Mouse (Mus musculus) left cerebral cortex, postnatal 14 days (tissue): ENCODE measurements around the gene Gcgr. TPM values are rescaled to one million over a fixed set of nuclear protein-coding genes. Genes with fewer than 3 reads are reported as not detected.
"Not testable (repeated sequence)": the region's sequence is repeated elsewhere in the genome, so short reads cannot be mapped to it uniquely, and the experiment has no call there.

Source experiments
- DNase-seq, 2 experiments: peaks; one replicate each; pipeline ENCODE4 v3.0.0; 2021 to 2022; ENCODE audit warnings: low spot score in 2 of 2, mixed read lengths in 1 of 2
- intact Hi-C: fragments of 180-260 bp; cut with DNase I; formaldehyde crosslinking; loops from one replicate; pipeline ENCODE4 v1.15.1; 2025
- total RNA-seq, 2 experiments: library from RNA; stranded (reverse); gene quantifications; 2 replicates each; pipeline ENCODE4 v1.2.3; 2021

Gene Gcgr
- total RNA-seq, 2 experiments from 2014 or later = 0.17 to 0.18 TPM

DNA sequence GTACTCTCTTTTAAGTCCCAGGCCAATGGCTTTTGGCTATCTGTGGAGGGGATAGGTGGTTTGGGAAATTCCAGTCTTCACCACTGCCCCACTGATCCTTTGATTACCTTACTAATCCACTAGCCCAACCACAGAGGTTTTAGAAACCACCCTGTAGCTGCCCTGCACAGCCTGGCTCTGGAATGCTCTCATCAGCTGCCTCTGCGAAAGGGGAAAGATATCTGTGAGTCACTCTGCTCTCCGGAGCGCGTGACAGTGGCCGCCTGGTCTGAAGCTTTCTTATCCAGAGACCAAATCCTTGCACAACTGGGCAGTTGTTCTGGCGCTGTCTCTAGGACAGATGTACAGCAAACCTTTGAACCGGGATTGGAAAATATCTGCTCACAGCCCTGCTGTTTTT is 24.3 kb downstream of the Gcgr start:
- DNase-seq = no peak
- intact Hi-C loops = no loop called here

DNA sequence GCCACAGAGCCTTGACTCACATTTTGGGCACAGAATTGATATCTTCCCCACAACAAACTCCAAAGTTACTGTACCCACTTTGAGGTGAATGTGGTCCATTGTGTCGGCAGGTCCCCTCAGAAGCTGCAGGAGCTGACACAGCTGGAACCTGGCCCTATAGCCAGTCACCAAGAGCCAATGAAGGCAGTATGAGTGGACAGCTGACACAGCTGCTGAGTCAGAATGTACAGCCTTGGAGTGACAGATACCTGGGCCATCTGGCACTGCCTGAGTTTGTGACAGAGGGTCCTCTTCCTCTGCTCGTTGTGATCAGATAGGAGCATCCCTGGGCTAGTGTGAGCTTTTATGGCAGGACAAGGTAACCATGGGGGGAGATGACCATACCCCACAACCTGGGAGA is 24.8 kb downstream of the Gcgr start:
- intact Hi-C loops = no loop called here

DNA sequence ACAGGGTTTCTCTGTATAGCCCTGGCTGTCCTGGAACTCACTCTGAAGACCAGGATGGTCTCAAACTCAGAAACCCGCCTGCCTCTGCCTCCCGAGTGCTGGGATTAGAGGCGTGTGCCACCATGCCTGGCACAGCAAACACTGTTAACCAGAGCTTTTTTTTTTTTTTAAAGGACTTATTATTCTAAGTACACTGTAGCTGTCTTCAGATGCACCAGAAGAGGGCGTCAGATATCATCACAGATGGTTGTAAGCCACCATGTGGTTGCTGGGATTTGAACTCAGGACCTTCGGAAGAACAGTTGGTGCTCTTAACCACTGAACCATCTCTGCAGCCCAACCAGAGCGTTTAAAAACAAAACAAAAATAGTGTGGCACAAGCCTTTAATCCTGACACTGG is 28.3 kb downstream of the Gcgr start:
- intact Hi-C loops, DNase-seq: not testable (repeated sequence)

More for the DNA sequence above, 24.8 kb downstream of the Gcgr start:
- DNase-seq = no peak

DNA sequence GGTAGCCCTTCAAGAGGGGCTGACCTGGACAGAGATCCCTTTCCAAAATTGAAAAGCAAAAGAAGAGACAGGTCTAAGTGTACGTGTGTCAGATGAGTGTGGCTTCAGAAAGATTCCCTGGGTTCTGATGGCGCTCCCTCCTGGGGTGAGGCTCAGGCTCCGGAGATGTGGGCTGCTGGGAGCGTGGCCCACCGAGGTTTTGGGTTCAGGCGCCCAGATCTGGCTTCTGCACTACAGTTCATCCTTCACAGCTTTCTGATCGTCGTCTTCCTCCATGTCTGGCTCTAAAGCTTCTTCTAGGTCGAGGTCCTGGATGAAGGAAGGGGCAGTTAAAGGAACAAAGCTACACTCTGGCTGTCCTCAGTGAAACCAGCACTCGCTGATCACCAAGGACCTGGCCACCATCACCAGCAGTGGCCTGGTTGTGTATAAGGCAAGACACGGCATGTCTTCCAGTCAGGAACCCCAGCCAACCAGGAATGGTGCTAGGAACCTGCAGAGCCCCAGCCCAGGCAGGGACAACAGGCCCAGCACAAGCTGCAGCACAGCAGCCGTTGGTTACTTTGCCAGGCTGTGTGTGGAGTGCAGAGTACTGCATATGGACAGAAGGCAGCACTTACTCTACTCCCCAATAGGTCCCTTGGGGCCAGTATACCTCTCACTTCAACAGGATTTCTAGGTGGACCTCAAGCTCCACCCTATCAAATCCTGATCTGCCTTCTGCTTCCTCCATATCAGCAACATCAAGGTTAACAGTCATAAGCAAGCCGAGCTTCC is 30.6 kb downstream of the Gcgr start:
- intact Hi-C loops = no loop called here
- DNase-seq = no peak

DNA sequence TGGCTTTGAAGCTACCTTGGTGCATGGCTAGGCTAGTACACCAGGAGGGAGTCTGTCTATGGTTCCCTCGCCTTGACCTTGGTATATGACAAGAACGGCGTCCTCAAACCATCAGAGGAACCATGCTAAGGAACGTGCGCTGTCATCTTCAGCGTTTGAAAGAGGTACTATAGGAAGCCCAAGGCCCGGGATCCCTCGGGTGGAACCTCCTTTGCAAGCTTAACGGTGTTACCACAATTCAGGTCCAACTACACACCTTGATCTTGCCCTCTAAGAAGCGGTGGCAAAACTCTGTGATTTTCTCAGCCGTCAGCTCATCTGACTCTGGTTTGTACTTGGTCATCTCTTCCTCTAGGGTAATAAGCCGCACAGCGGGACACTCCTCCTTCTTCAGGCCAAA is 32.5 kb downstream of the Gcgr start:
- intact Hi-C loops = no loop called here
- no peak for DNase-seq

DNA sequence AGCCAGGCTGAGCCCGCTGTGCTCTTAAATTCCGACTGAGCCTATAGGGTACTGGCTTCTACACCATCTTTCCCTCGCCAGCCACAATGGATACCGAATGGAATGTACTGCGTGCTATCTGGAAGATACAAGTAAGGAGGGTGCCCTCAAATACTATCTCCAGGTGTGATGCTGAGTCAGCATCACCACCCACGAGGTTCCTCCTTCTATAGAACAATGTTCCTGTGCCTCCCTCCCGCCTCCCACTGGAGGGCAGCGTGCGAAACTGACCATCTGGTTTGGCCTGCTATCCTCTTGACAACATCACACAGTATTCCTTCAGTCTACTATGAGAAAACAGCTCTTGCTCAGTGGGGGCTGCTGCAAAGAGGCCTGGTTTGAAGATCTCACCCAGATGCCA is 34.6 kb downstream of the Gcgr start:
- intact Hi-C loops = no loop called here
- no peak for DNase-seq

DNA sequence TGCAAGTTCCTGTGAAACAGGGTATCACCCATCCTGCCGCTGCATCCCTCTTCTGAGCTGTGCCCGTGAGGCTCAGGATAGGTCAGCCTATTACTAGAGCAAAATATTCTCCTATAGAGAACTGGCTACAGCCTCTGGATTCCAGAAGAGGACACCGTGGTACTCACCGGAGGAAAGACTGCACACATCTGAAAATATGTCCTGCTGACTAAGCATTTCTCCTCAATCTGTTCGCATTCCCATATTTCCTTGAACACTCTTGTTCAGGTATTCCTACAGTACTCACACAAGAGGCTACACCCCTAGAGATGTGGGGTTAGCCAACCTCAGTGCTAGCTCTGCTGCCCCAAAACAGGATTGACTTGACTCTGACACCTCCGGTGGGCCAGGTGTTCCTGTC is 37.8 kb downstream of the Gcgr start:
- intact Hi-C loops = no loop called here
- DNase-seq = no peak

DNA sequence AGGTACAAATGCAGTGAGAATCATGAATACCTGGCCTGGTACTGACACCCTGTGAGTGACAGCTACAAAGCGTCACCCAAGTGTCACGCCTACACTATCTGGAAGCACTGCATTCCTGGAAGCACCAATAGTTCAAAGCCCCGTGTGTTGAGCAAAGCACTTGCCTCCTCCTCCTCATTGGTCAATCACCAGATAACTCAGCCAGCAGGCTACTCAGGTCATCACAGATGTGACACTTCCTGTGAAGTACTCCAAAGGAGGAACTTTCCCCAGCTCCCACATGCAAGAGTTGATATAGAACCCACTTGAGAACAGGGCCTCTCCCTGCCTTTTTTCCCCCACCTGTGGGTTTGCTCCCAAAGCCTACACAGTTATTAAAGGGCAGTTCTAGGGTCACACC is 40.6 kb downstream of the Gcgr start:
- DNase-seq = no peak
- intact Hi-C loops = loop anchor here (5.0 kb wide), 1 partner anchor 54 kb away; no protein-coding TSS in a partner anchor

DNA sequence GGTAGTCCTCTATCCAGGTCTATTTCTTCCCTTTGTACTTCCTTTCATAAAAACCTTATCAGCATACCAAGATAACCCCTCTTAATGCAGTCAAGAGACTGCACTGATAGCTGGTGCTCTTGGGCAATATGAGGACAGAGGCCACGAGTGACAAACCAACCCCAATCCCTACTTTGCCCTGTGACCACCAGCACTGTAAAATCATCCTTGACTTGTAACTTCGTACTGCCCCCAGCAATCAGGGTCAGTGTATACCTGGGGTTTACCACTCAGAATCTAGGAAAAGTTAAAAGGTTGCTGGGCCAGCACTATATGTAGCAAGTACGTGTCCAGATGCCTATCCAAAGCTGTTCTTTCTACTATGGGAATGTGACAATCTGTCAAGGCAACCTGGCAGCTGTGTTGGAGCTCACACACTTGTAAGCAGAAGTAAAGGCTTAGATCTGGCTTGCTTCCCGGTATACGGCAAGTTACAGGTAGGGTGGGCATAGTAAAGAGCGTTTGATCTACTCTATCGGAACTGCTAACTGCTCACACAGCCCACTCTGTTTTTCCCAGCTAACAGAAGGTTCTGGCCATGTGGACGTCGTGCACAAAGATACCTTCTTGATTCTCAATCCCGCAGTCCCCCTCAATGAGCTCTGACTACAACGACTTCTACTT is 41.4 kb downstream of the Gcgr start:
- intact Hi-C loops = loop anchor here (5.0 kb wide), 1 partner anchor 55 kb away; no protein-coding TSS in a partner anchor
- DNase-seq = no peak

DNA sequence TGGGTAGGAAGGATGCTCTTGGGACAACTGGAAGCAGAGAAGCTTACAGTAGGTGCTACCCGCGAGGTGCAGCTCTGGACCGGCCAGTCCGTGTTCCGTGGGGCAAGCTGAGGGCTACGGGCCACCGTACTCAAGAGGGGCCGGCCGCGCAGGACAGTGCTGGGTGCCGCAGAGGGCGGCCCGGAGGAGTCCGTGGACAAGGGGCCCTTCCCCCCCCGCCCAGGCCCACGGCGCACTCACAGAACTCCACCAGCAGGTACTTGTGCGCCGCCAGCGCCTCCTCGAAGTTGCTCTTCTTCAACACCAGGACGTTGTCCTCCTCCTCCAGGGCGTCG is 41.9 kb downstream of the Gcgr start:
- intact Hi-C loops = loop anchor here (5.0 kb wide), 1 partner anchor 55 kb away; no protein-coding TSS in a partner anchor
- no peak for DNase-seq

DNA sequence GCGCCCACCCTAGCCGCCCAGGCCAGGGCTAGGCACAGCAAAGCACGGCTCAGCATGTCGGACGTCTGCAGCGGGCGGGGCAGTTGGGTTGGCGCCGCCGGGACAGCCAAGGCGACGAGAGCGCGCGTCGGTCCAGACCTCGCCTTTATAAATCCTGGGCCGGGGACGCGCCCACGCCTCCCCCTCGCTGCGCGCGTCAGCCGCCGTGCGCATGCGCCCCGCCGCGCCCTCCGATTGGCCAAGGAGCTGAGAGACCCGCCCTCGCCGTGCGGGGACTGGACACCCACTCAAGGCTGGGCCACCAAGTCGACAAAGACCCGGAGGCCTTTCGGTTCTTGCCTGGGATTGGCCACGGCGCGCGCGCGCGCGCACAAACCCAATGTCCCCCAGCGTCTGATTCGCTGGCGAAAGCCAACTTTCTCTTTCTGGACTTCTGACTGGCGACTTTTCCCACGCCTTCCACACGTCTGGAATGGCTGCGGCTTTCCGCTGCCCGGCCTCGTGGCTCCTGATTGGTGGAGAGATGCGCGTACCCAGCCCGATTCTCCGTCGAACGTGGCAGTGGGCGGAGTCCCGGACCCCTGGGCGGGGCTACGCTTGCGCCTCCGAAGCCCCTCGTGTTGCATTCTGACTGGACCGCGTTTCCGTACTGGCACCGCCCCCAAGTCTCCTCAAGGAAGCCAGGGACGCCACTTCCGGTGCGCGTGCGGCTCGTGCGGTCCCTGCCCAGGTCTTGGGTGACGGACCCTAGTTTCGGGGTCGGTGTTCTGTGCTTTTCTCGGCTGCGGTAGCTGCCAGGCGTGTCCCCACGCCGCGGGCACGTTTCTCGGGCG is 42.5 kb downstream of the Gcgr start, which contains the start of gene P4hb:
TSS of gene P4hb (minus strand) at position 502 of the 833 bp plus-strand sequence.
- peak; percentile 100 for DNase-seq
- intact Hi-C loops = loop anchor here (5.0 kb wide), 1 partner anchor 56 kb away; no protein-coding TSS in a partner anchor

DNA sequence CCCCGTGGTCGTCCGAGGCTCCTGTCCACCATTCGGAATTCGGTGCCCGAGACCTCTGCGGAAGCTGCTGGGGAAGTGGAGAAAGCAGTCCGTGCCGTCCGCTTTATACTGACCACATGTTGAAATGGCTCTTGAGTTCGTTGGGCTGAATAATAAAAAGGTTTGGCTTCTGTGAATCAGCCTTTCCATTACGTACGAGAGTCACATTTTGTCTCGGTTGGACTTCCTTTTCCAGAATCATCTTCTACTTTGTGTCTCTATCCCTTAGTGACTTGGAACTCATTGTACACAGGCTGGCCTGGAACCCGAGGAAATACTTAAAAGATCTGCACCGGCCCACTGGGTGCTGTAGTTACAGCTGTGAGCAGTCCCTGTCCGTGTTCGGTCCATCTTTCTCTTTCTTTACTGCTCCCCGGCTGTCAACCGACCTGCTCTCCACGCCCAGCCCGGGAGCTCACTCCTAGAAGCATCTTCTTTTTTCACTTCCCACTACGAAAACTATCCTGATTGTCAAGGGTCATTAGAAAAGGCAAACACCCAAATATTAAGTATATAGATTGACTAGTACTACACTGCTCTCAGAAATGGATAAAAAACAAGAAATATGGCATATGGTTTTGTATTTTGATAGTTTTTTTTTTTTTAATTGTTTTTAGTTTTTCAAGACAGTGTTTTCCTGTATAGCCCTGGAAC is 43.2 kb downstream of the Gcgr start:
- intact Hi-C loops = loop anchor here (5.0 kb wide), 1 partner anchor 56 kb away; no protein-coding TSS in a partner anchor
- no peak for DNase-seq

DNA sequence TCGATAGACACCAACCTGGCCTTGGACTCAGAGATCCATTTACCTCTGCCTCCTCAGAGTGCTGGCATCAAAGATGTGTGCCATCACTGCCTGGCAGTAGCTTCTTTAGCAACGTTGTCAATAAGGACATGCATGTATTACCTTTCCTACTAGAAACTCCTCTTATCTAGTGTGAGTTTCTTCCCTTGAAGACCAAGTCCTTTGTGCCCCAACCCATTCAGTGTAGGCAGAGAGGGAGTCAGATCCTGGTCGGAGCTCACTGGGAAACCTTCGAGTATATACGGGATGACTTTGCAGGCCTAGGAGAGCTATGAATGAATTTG is 43.7 kb downstream of the Gcgr start:
- no peak for DNase-seq
- intact Hi-C loops = loop anchor here (5.0 kb wide), 1 partner anchor 57 kb away; no protein-coding TSS in a partner anchor

DNA sequence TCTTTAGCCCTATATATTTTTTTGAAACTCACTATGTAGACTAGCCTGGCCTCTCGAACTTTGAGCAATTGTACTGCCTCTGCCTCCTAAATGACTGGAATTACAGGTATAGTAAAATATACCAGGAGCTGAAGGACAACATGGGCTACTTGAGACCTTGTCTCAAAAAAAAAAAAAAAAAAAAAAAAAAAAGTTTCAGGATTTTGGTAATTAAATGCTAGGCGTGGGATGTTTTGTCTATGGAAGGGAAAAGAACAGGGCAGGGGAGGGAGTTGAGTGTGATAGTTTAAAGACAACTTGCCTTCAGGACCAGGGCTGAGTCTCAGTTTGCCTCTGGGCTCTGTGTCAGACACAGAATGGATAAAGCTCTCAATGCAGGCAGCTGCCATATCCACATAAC is 44.5 kb downstream of the Gcgr start:
- intact Hi-C loops = no loop called here
- no peak for DNase-seq

DNA sequence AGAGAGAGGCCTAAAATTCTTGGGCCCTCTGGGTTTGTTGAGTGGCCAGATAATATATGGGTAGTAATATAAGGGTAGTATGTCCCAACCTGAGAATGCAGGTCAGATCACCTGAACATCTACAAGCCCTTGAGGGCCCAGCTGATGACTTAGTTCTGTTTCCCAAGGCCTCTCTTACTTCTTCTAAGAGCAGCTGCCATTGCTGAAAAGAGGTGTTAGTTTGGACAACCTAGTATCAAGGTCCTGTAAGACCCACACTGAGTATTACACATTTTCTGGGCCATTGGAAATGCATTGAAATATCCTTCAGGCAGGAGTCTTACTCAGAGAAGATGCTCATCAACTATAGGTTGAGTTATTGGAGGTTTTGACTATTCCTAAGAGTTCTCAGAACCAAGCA is 45.4 kb downstream of the Gcgr start:
- DNase-seq = no peak
- intact Hi-C loops = no loop called here

DNA sequence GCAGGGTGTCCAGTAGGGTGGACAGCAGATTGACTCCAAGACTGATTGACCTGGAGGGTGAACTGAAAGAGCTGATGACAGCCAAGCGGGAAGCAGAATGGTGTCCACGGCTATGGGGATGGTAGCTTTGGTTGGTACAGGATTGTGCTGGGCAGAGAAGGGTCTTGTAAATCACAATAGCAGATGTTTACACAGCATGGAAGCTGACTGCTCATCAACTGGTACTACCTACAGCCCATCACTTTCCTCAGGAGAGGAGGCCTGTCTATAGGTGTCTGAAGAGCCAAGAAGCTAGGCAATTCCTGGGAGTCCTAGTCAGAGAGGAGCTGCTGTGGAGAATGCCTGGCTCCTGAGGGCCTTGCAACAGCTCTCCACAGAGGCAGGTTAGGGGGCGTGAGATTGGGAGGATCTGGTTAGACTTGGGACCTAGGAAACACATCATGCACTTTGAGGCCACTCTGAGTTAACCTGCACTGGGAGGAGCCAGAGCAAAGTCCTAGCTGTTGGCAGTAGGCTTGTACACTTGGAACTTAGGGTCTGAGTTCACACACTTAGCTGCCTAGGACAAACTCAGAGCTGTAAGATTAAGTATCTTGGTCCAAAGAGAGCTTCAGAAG is 46.0 kb downstream of the Gcgr start:
- DNase-seq = no peak
- intact Hi-C loops = no loop called here

DNA sequence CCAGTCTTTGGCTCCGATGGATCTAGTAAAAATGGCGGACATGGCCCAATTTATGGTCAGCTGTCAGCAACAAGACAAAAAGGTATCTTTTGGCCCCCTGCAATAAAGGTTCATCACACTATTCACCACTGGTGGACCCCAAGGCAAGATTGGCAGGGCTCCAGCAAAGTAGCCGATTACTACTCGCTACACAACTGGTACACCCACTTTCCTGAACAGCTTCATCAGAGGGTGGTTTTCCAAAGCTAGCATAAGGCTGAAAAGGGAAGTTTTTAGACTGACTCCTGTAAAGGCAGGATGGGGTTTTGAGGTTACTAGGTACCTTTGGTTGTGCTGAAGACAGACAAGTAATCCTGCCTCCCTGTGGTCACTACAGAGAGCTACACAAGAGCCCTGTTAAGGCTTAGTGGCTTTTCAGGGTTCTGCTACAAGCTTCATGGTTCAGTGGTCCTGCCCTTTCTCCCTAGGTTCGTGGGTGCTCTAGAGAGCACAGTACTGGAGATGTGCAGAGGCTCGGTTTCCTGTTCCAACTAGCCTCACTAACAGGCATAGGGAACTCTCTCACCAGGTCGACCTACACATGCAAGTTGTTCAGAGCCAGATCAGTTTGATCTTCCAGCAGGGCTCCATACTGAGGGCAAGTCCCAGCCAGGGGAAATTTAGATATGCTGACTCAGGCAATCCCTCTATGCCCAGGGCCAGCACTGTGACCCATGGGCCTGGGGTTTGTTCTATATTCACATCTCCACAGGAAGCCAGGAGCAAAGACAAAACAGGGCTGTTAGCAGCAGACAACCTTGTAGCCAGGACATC is 46.9 kb downstream of the Gcgr start:
- no peak for DNase-seq
- intact Hi-C loops = no loop called here

DNA sequence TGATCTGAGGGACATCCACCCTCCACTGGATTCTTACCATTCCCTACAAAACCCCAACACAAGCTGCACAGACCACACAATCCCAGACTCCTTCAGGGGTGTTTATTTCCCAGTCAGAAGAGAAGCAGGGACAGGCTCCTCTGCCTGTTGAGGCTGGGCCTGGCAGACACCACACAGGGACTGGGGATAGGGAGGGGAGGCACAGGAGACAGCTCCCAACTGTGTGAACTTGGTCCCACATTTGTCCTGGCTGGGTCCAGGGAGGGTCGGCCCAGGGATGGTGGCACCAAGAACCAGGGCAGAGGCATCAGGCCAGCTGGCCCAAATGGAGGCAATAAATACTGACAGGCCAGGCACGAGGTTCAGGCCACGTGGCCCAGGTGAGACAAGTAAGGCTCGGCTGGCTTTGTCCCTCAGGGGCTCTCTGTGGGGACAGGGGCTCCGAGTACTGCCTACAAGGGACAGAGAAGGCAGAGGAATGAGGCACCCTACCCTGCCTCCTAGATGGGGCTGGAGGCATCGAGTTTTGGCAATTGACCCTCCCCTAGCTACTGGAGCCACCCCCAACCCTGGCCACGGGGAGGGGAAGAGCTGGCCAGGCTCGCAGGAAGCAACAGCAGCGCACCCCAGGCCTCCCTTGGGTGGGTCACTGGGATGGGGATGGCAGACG is 47.7 kb downstream of the Gcgr start:
- intact Hi-C loops = no loop called here
- no peak for DNase-seq
